Mouse (Mus musculus) heart, embryonic 16.5 days (tissue): Measurements from ENCODE around the gene Vdac1. TPM values are rescaled to one million over a fixed set of nuclear protein-coding genes. Genes with fewer than 3 reads are reported as not detected.

Source experiments
- ATAC-seq: fragments of 200-750 bp; cut with Nextera tagmentation; replicated peaks from 2 replicates; pipeline ENCODE4 v1.8.0; 2017; ENCODE audit warnings: moderate number of reproducible peaks; ENCODE audit not compliant: insufficient read depth, low FRiP score; ENCODE audit errors: extremely low read depth
- H3K27ac ChIP-seq: fragments of 300-500 bp; sonication (generic); 2 replicates; pipeline ENCODE4 v1.5.1; 2014; ENCODE audit warnings: mild to moderate bottlenecking, low read length, control low read depth, moderate library complexity
- H3K27me3 ChIP-seq: fragments of 300-500 bp; sonication (generic); 2 replicates; pipeline ENCODE4 v1.6.1; 2014; ENCODE audit warnings: low read length, mixed read lengths; ENCODE audit not compliant: control insufficient read depth, insufficient read depth
- H3K36me3 ChIP-seq: fragments of 300-500 bp; sonication (generic); 2 replicates; pipeline ENCODE4 v1.6.1; 2014; ENCODE audit not compliant: control insufficient read depth, insufficient read depth
- H3K4me1 ChIP-seq: fragments of 300-500 bp; sonication (generic); 2 replicates; pipeline ENCODE4 v1.6.1; 2014; ENCODE audit warnings: low read length, mixed read lengths; ENCODE audit not compliant: control insufficient read depth, insufficient read depth
- H3K4me2 ChIP-seq: fragments of 300-500 bp; sonication (generic); 2 replicates; pipeline ENCODE4 v1.6.1; 2014; ENCODE audit warnings: low read depth, mild to moderate bottlenecking, control low read depth, low read length
- H3K4me3 ChIP-seq: fragments of 300-500 bp; sonication (generic); 2 replicates; pipeline ENCODE4 v1.5.1; 2014; ENCODE audit warnings: mild to moderate bottlenecking, control low read depth, low read length
- H3K9ac ChIP-seq: fragments of 300-500 bp; sonication (generic); 2 replicates; pipeline ENCODE4 v1.6.1; 2014; ENCODE audit warnings: low read length, control low read depth
- H3K9me3 ChIP-seq: fragments of 300-500 bp; sonication (generic); replicated peaks from 2 replicates; pipeline ENCODE4 v1.6.1; 2016; ENCODE audit warnings: low read length; ENCODE audit not compliant: control insufficient read depth
- WGBS: fragments of 180-500 bp; shearing (Covaris S2); extraction: QIAGEN DNeasy Blood & Tissue Kit; methylation state at CpG from one replicate; pipeline ENCODE4 v1.1.7; 2014; 5-methylcytosine and 5-hydroxymethylcytosine counted together
- polyA plus RNA-seq: library from polyadenylated mRNA; unstranded; fragments of >200 nt; fragmentation: Nextera tagmentation; extraction: Ambion mirVana; gene quantifications from 2 replicates; pipeline ENCODE4 v1.2.1, GENCODE M21; 2015

The Vdac1 gene
- polyA plus RNA-seq, 1 experiment from 2014 or later = 624 TPM

DNA sequence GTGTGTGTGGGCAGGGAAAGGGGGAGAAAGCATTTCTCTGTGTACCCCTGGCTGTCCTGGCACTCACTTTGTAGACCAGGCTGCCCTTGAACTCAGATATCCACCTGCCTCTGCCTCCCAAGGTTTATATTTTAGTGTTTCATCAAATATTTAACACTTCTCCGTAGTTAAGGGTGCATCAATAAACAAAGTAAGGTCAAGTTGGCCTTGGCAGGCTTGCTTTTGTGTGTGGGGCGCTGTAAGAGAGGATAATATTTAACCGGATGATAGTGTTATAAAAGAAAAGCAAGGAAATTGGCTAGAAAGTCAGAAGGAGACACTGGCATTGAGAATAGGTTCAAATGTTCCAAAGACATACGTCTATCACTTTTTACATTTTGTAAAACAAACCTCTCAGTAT is 33.8 kb downstream of the Vdac1 start:
- no peak overlapping the region for H3K27ac ChIP-seq
- no peak for ATAC-seq
- peaks cover 5% of the 10 kb centered on the region for H3K36me3 ChIP-seq
- H3K4me2 ChIP-seq = no peak overlapping the region
- H3K4me3 ChIP-seq = no peak overlapping the region
- no peaks in the 10 kb centered on the region for H3K27me3 ChIP-seq
- H3K9ac ChIP-seq = no peak overlapping the region
- peaks cover 8% of the 10 kb centered on the region for H3K4me1 ChIP-seq
- no peaks in the 10 kb centered on the region for H3K9me3 ChIP-seq
- WGBS = 78% methylated on average over 4 of the region's 4 CpGs

DNA sequence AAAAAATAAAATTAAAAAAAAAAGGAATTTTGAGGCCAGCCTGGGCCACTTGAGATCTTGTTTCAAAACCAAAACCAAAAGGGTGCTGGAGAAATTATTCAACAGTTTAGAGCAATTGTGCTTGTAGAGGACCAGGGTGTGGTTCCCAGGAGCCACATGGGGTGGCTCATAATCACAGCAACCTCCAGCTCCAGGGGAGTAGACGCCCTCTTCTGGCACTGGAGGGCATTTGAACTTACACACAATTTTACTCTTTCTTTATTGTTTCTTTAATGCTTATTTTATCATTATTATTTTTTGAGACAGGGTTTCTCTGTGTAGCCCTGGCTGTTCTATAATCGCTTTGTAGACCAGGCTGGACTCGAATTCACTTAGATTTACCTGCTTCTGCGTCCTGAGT is 34.7 kb downstream of the Vdac1 start:
- H3K4me3 ChIP-seq = no peak overlapping the region
- no peak overlapping the region for H3K4me2 ChIP-seq
- no peak for ATAC-seq
- WGBS = 31% methylated on average over 4 of the region's 4 CpGs
- H3K27ac ChIP-seq = no peak overlapping the region
- H3K27me3 ChIP-seq = no peaks in the 10 kb centered on the region
- no peak overlapping the region for H3K9ac ChIP-seq
- H3K4me1 ChIP-seq = peaks cover 8% of the 10 kb centered on the region
- no peaks in the 10 kb centered on the region for H3K9me3 ChIP-seq
- peaks cover under 1% of the 10 kb centered on the region; the same call in 1 of the 2 replicates for H3K36me3 ChIP-seq

GRCm38 (mm10) chr11:52395940-52396596 is 35.4 kb downstream of the Vdac1 start, which contains the start of gene 9530068E07Rik:
Gene 9530068E07Rik (plus strand): TSS chr11:52396428.
- WGBS = 1% methylated on average over 38 of the region's 38 CpGs
- ATAC-seq = peak; percentile 95
- H3K9me3 ChIP-seq = no peaks in the 10 kb centered on the region

DNA sequence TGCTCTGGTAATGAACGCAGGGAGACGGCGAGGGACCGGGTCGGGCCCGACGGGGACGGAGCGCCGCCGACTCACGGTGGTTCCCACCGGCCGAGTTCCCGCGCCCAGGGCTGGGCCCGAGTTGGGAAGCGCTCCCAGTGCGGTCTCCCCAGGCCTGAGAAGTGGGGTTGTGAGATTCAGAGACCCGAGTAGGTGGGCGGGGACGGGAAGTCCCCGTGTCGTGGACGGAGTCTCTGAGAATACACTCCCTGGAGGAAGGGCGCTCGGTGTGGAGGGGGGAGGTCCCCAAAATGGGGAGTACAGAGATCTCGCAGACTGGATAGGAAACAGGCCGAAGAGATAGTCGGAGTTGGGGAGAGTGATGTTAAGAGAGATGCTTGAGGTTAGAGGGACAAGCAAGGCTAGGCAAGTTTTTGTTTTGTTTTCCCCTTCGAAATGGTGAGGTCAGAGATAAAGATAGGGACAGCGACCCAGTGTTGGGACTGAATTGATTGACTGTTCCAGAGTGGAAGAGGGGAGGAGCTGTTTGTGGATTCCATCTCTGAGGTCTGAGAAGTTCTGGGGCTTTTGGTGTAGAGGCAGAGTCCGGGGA is 36.0 kb downstream of the Vdac1 start:
- no peaks in the 10 kb centered on the region for H3K27me3 ChIP-seq
- peak overlapping the region; percentile 96 for H3K27ac ChIP-seq
- H3K36me3 ChIP-seq = no peaks in the 10 kb centered on the region; the same call in 1 of the 2 replicates
- peak overlapping the region; percentile 70 for H3K4me2 ChIP-seq
- H3K4me3 ChIP-seq = peak overlapping the region; percentile 98
- peak; percentile 69 for ATAC-seq
- H3K4me1 ChIP-seq = peaks cover 9% of the 10 kb centered on the region
- WGBS = under 1% methylated on average over 33 of the region's 33 CpGs
- H3K9ac ChIP-seq = peak overlapping the region; percentile 99
- H3K9me3 ChIP-seq = no peaks in the 10 kb centered on the region

More at GRCm38 (mm10) chr11:52395940-52396596, 35.4 kb downstream of the Vdac1 start, which contains the start of gene 9530068E07Rik:
- Histone ChIP-seq H3K27me3 (no peaks in the 10 kb centered on the region), H3K4me1 (peaks cover 8% of the 10 kb centered on the region), H3K27ac (peak within 1 kb of the TSS; percentile 96), H3K4me3 (peak within 1 kb of the TSS; percentile 98), H3K9ac (peak within 1 kb of the TSS; percentile 99), H3K36me3 (no peaks in the 10 kb centered on the region; the same call in 1 of the 2 replicates), H3K4me2 (peak within 1 kb of the TSS; percentile 70)

DNA sequence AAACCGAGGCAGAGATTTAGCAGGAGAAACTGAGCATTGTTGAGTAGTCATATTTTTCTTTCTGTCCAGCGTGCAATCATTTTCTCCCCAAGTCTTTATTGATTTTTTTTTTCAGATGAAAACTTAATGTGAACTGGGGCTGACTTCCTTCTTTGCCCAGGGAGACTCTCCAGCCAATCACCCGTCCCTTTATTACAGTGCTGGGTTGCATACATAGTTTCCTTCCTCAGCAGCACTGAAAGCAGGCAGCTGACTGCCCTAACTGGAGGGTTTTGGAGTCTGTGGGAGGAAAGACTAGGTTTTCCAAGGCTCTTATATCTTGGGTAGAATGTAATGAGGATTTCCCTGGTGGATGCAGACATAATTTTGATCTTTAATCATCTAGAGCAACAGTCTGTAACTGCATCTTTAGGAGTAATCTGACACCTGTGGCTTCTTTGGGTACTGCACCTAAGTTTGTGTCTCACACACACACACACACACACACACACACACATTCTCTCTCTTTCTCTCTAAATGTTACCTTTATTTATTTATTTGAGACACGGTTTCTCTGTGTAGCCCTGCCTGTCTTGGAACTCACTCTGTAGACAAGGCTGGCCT is 36.8 kb downstream of the Vdac1 start:
- Histone ChIP-seq H3K4me2 (peak overlapping the region; percentile 70), H3K4me1 (peaks cover 16% of the 10 kb centered on the region), H3K4me3 (peak overlapping the region; percentile 98), H3K9me3 (no peaks in the 10 kb centered on the region), H3K27ac (no peak overlapping the region), H3K27me3 (no peaks in the 10 kb centered on the region), H3K36me3 (no peaks in the 10 kb centered on the region; the same call in 1 of the 2 replicates), H3K9ac (no peak overlapping the region)
- ATAC-seq = no peak
- WGBS = 79% methylated on average over 4 of the region's 4 CpGs

DNA sequence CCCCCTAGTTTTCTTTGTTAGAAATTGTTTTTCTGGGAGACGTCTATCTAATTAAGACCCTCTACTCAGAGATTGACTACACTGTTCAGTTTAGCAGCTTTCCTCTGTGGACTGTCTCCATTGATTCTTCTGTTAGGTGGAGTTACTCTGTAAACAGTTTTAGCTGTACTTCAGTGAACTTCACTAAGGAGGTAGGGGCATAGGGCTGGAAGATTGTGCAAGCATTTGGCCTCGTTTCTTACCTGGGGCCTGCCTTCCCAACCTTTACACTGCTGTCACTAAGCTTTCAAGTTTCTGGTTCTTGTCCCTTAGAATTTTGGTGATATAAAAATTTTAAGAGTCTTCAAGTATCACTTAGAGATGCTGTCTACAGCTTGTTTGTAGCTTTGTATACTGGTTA is 40.8 kb downstream of the Vdac1 start:
- Histone ChIP-seq H3K9me3 (no peaks in the 10 kb centered on the region), H3K27ac (no peak overlapping the region), H3K4me1 (peaks cover 13% of the 10 kb centered on the region), H3K4me3 (no peak overlapping the region), H3K27me3 (no peaks in the 10 kb centered on the region), H3K9ac (no peak overlapping the region), H3K4me2 (no peak overlapping the region), H3K36me3 (peaks cover 21% of the 10 kb centered on the region)
- ATAC-seq = no peak
- 46% methylated on average over 2 of the region's 2 CpGs for WGBS

- Histone ChIP-seq H3K27ac (no peak overlapping the region), H3K27me3 (no peaks in the 10 kb centered on the region), H3K9ac (no peak overlapping the region), H3K4me3 (no peak overlapping the region), H3K4me1 (peaks cover 8% of the 10 kb centered on the region), H3K9me3 (no peaks in the 10 kb centered on the region), H3K36me3 (peaks cover 32% of the 10 kb centered on the region), H3K4me2 (no peak overlapping the region)
- ATAC-seq = no peak
- WGBS = 8% methylated on average over 1 of the region's 1 CpGs
These were observed 41.9 kb downstream of the Vdac1 start for GRCm38 (mm10) chr11:52402566-52402965.

DNA sequence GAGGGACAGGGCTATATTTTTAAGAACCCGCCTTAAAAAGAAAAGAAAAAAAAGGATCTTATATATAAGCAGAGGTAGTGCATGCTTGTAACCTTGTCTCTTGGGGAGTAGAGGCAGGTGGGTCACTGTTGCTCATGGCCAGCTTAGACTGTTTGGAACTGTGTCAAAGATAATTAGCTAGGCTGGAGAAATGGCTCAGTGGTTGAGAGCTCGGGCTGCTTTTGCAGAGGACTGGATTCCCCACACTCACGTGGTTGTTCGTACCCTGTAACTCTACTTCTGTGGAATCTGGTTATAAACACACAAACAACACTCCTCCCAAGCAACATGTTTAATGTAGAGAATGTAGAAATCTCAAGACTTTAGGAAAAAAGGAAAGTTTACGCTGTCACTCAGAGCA is 43.5 kb downstream of the Vdac1 start:
- Histone ChIP-seq H3K27me3 (no peaks in the 10 kb centered on the region), H3K9ac (no peak overlapping the region), H3K36me3 (peaks cover 43% of the 10 kb centered on the region), H3K4me2 (no peak overlapping the region), H3K9me3 (no peaks in the 10 kb centered on the region), H3K4me1 (peaks cover 19% of the 10 kb centered on the region), H3K27ac (no peak overlapping the region), H3K4me3 (no peak overlapping the region)
- ATAC-seq = no peak
- WGBS = 88% methylated on average over 5 of the region's 5 CpGs

DNA sequence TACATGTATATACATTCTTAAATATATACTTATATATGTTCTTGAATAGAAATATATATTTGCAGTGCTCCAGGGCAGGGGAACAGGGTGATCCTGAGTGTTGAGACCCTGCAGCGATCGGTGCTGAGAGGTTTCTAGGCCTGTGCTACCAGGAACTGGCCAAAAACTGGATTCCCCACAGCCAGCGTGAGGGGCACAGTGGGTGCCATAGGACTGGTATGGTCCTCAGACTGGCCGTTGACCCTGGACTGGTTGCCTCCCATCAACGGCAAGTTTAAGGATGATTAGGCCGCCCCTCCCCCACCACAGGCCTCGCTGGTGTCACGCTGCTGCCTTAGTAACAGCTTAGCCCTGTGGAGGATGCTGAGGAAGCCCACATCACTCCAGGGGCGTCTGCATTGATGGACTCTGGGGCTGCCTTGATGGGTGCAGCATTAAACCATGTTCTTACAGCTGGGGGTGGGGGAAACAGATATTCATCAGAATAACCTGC is 44.6 kb downstream of the Vdac1 start:
- H3K27me3 ChIP-seq = no peaks in the 10 kb centered on the region
- ATAC-seq = no peak
- H3K27ac ChIP-seq = no peak overlapping the region
- H3K4me1 ChIP-seq = peaks cover 25% of the 10 kb centered on the region
- peaks cover 43% of the 10 kb centered on the region for H3K36me3 ChIP-seq
- WGBS = 72% methylated on average over 9 of the region's 9 CpGs
- no peak overlapping the region for H3K4me2 ChIP-seq
- no peak overlapping the region for H3K9ac ChIP-seq
- H3K4me3 ChIP-seq = no peak overlapping the region
- no peaks in the 10 kb centered on the region for H3K9me3 ChIP-seq
